Mouse (Mus musculus) myocyte (in vitro differentiated cells): Measurements from ENCODE around the gene Aspg. TPM values are rescaled to one million over a fixed set of nuclear protein-coding genes. Genes with fewer than 3 reads are reported as not detected.

ENCODE experiments used
- H3K27me3 ChIP-seq: one replicate; pipeline ENCODE4 v1.6.1; 2011; ENCODE audit not compliant: control insufficient read depth, insufficient read depth, insufficient read length
- H3K36me3 ChIP-seq: one replicate; pipeline ENCODE4 v1.6.1; 2011; ENCODE audit not compliant: control insufficient read depth, insufficient read depth
- H3K4me2 ChIP-seq: one replicate; pipeline ENCODE4 v1.6.1; 2011; ENCODE audit warnings: low read depth, control low read depth
- H3K4me3 ChIP-seq: one replicate; pipeline ENCODE4 v1.5.1; 2011; ENCODE audit warnings: mild to moderate bottlenecking, control low read depth, moderate library complexity
- H3K79me2 ChIP-seq: one replicate; pipeline ENCODE4 v1.6.1; 2011; ENCODE audit not compliant: control insufficient read depth, insufficient read depth
- H3ac ChIP-seq: one replicate; pipeline ENCODE4 v1.6.1; 2011; ENCODE audit not compliant: control insufficient read depth, insufficient read length
- CEBPB ChIP-seq: IDR thresholded peaks from 2 replicates; pipeline ENCODE4 v1.6.1; 2011; ENCODE audit warnings: mild to moderate bottlenecking, moderate library complexity; ENCODE audit not compliant: poor library complexity, insufficient read depth, severe bottlenecking
- E2F4 ChIP-seq: IDR thresholded peaks from one replicate; pipeline ENCODE4 v1.6.1; 2011; ENCODE audit warnings: mild to moderate bottlenecking, control low read depth, moderate library complexity; ENCODE audit not compliant: insufficient read depth
- MAX ChIP-seq: IDR thresholded peaks from one replicate; pipeline ENCODE4 v1.6.1; 2011; ENCODE audit warnings: low read depth, mild to moderate bottlenecking, control low read depth
- MYOD1 ChIP-seq, 3 experiments: IDR thresholded peaks; one replicate each; pipeline ENCODE4 v1.6.1; 2011; ENCODE audit warnings: control low read depth in 2 of 3, low read depth in 2 of 3, mild to moderate bottlenecking in 2 of 3, moderate library complexity in 1 of 3; ENCODE audit not compliant: insufficient read length in 2 of 3, control insufficient read depth in 1 of 3
- MYOG ChIP-seq, 3 experiments: IDR thresholded peaks; one replicate each; pipeline ENCODE4 v1.6.1; 2011; ENCODE audit warnings: control low read depth in 2 of 3, low read depth in 2 of 3, mild to moderate bottlenecking in 2 of 3; ENCODE audit not compliant: insufficient read length in 2 of 3, control insufficient read depth in 1 of 3, insufficient read depth in 1 of 3
- POLR2A ChIP-seq: IDR thresholded peaks from one replicate; pipeline ENCODE4 v1.6.1; 2011; ENCODE audit warnings: low read depth, mild to moderate bottlenecking, control low read depth, moderate library complexity; ENCODE audit not compliant: insufficient read length
- POLR2AphosphoS2 ChIP-seq: IDR thresholded peaks from one replicate; pipeline ENCODE4 v1.6.1; 2011; ENCODE audit warnings: low read depth, control low read depth; ENCODE audit not compliant: insufficient read length
- REST ChIP-seq: IDR thresholded peaks from one replicate; pipeline ENCODE4 v1.6.1; 2011; ENCODE audit warnings: mild to moderate bottlenecking, control low read depth, moderate library complexity; ENCODE audit not compliant: insufficient read depth, insufficient read length
- SRF ChIP-seq: IDR thresholded peaks from one replicate; pipeline ENCODE4 v1.6.1; 2011; ENCODE audit warnings: low read depth; ENCODE audit not compliant: control insufficient read depth, insufficient read length
- TCF12 ChIP-seq: IDR thresholded peaks from one replicate; pipeline ENCODE4 v1.6.1; 2011; ENCODE audit warnings: mild to moderate bottlenecking, control low read depth; ENCODE audit not compliant: poor library complexity, insufficient read depth, severe bottlenecking
- TCF3 ChIP-seq: IDR thresholded peaks from one replicate; pipeline ENCODE4 v1.6.1; 2011; ENCODE audit warnings: low read depth, control low read depth; ENCODE audit not compliant: insufficient read length
- USF1 ChIP-seq: IDR thresholded peaks from one replicate; pipeline ENCODE4 v1.6.1; 2011; ENCODE audit warnings: low read depth, mild to moderate bottlenecking, control low read depth, moderate library complexity
- polyA plus RNA-seq: library from polyadenylated mRNA; unstranded; fragments of >200 nt; fragmentation: generic; extraction: Trizol; gene quantifications from one replicate; pipeline ENCODE4 v1.2.1, GENCODE M21; 2012; ENCODE audit warnings: missing spikeins

Aspg gene
- polyA plus RNA-seq, 1 experiment = 0.04 TPM

GRCm38 (mm10) chr12:112170671-112171574 lies 64.4 kb downstream of the Aspg start:
- no peaks in the 10 kb centered on the region for H3K79me2 ChIP-seq
- no peak overlapping the region for H3K4me2 ChIP-seq
- no peak overlapping the region for H3K4me3 ChIP-seq
- peaks cover 77% of the 10 kb centered on the region for H3K27me3 ChIP-seq
- H3ac ChIP-seq = no peak overlapping the region
- TF ChIP-seq POLR2A = no peak
- no peaks in the 10 kb centered on the region for H3K36me3 ChIP-seq

GRCm38 (mm10) chr12:112171657-112172056 lies 65.2 kb downstream of the Aspg start:
- H3K36me3 ChIP-seq = no peaks in the 10 kb centered on the region
- H3K79me2 ChIP-seq = no peaks in the 10 kb centered on the region
- H3K4me3 ChIP-seq = no peak overlapping the region
- no peak overlapping the region for H3ac ChIP-seq
- peaks cover 77% of the 10 kb centered on the region for H3K27me3 ChIP-seq
- no peak for TF ChIP-seq SRF
- no peak for TF ChIP-seq TCF3
- no peak for TF ChIP-seq POLR2A
- TF ChIP-seq REST = no peak
- TF ChIP-seq USF1 = no peak
- TF ChIP-seq MYOD1 (IDR thresholded peaks at IDR 0.05; ENCODE audit: control insufficient read depth in 1 of 3, insufficient read length in 2 of 3, low read depth in 2 of 3) = no peak
- no peak for TF ChIP-seq E2F4
- TF ChIP-seq TCF12 = no peak
- no peak for TF ChIP-seq CEBPB
- no peak for TF ChIP-seq MAX
- no peak for TF ChIP-seq MYOG (IDR thresholded peaks at IDR 0.05; ENCODE audit: control insufficient read depth in 1 of 3, insufficient read depth in 1 of 3, insufficient read length in 2 of 3, low read depth in 2 of 3)
- TF ChIP-seq POLR2AphosphoS2 = no peak
- H3K4me2 ChIP-seq = no peak overlapping the region

GRCm38 (mm10) chr12:112172214-112172613 lies 65.7 kb downstream of the Aspg start:
- H3K36me3 ChIP-seq = no peaks in the 10 kb centered on the region
- no peak overlapping the region for H3K4me3 ChIP-seq
- H3K27me3 ChIP-seq = peaks cover 78% of the 10 kb centered on the region
- no peaks in the 10 kb centered on the region for H3K79me2 ChIP-seq
- no peak for TF ChIP-seq REST
- no peak for TF ChIP-seq POLR2A
- no peak for TF ChIP-seq E2F4
- no peak for TF ChIP-seq SRF
- TF ChIP-seq TCF3 = no peak
- no peak for TF ChIP-seq TCF12
- TF ChIP-seq MYOD1 (IDR thresholded peaks at IDR 0.05; ENCODE audit: control insufficient read depth in 1 of 3, insufficient read length in 2 of 3, low read depth in 2 of 3) = no peak
- TF ChIP-seq POLR2AphosphoS2 = no peak
- no peak for TF ChIP-seq MAX
- no peak for TF ChIP-seq CEBPB
- TF ChIP-seq MYOG (IDR thresholded peaks at IDR 0.05; ENCODE audit: control insufficient read depth in 1 of 3, insufficient read depth in 1 of 3, insufficient read length in 2 of 3, low read depth in 2 of 3) = no peak
- TF ChIP-seq USF1 = no peak
- no peak overlapping the region for H3K4me2 ChIP-seq
- no peak overlapping the region for H3ac ChIP-seq

Other genes with a start within 250 kb of the Aspg start
- 7.4 TPM for gene Ppp1r13b, start 198.6 kb upstream of the Aspg start, polyA plus RNA-seq
- 645 TPM for gene Atp5mpl, start 139.7 kb upstream of the Aspg start, polyA plus RNA-seq
- gene Tdrd9, start 135.1 kb upstream of the Aspg start, polyA plus RNA-seq = 1.7 TPM
- gene Rd3l, start 125.4 kb upstream of the Aspg start, polyA plus RNA-seq = not detected
- gene Kif26a, start 39.5 kb downstream of the Aspg start, polyA plus RNA-seq = 0.02 TPM